Mouse (Mus musculus) embryonic facial prominence, embryonic 15.5 days (tissue): ENCODE results near the gene Auh. TPM values are rescaled to one million over a fixed set of nuclear protein-coding genes. Genes with fewer than 3 reads are reported as not detected.

ENCODE experiments used
- ATAC-seq: fragments of 200-750 bp; cut with Nextera tagmentation; 2 replicates; pipeline ENCODE4 v1.8.0; 2017; ENCODE audit warnings: low read depth, moderate TSS enrichment; ENCODE audit not compliant: insufficient number of reproducible peaks, low FRiP score, low TSS enrichment
- H3K27ac ChIP-seq: fragments of 300-500 bp; sonication (generic); replicated peaks from 2 replicates; pipeline ENCODE4 v1.5.1; 2015; ENCODE audit warnings: mild to moderate bottlenecking, inconsistent platforms
- H3K27me3 ChIP-seq: fragments of 300-500 bp; sonication (generic); 2 replicates; pipeline ENCODE4 v1.6.1; 2015; ENCODE audit warnings: inconsistent platforms
- H3K36me3 ChIP-seq: fragments of 300-500 bp; sonication (generic); 2 replicates; pipeline ENCODE4 v1.6.1; 2015; ENCODE audit warnings: mild to moderate bottlenecking, inconsistent platforms
- H3K4me1 ChIP-seq: fragments of 300-500 bp; sonication (generic); 2 replicates; pipeline ENCODE4 v1.6.1; 2015; ENCODE audit warnings: inconsistent platforms
- H3K4me2 ChIP-seq: fragments of 300-500 bp; sonication (generic); replicated peaks from 2 replicates; pipeline ENCODE4 v1.6.1; 2015; ENCODE audit warnings: mild to moderate bottlenecking, inconsistent platforms
- H3K4me3 ChIP-seq: fragments of 300-500 bp; sonication (generic); replicated peaks from 2 replicates; pipeline ENCODE4 v1.5.1; 2015; ENCODE audit warnings: mild to moderate bottlenecking, inconsistent platforms
- H3K9ac ChIP-seq: fragments of 300-500 bp; sonication (generic); 2 replicates; pipeline ENCODE4 v1.6.1; 2015; ENCODE audit warnings: inconsistent platforms
- H3K9me3 ChIP-seq: fragments of 300-500 bp; sonication (generic); replicated peaks from 2 replicates; pipeline ENCODE4 v1.6.1; 2016; ENCODE audit warnings: inconsistent platforms
- WGBS: fragments of 180-500 bp; shearing (Covaris S2); methylation state at CpG from one replicate; pipeline ENCODE4 v1.1.7; 2015; 5-methylcytosine and 5-hydroxymethylcytosine counted together
- polyA plus RNA-seq: library from polyadenylated mRNA; unstranded; fragments of >200 nt; fragmentation: Nextera tagmentation; extraction: Ambion mirVana; gene quantifications from 2 replicates; pipeline ENCODE4 v1.2.1, GENCODE M21; 2015

The Auh gene
- polyA plus RNA-seq, 1 experiment from 2014 or later, result 46.5 TPM

GRCm38 (mm10) chr13:52921065-52921825 is 8.2 kb downstream of the Auh start:
- no peak for ATAC-seq

GRCm38 (mm10) chr13:52919790-52920352 is 9.6 kb downstream of the Auh start:
- H3K4me3 ChIP-seq, result no peak overlapping the region
- 75% methylated on average over 10 of the region's 10 CpGs for WGBS
- H3K27ac ChIP-seq, result no peak overlapping the region
- 0 out of 2 replicates have a peak, but pooled peaks cover 5% of the 10 kb centered on the region for H3K4me1 ChIP-seq
- peaks cover 10% of the 10 kb centered on the region; the same call in 1 of the 2 replicates for H3K36me3 ChIP-seq
- no peak overlapping the region for H3K4me2 ChIP-seq
- H3K27me3 ChIP-seq, result no peaks in the 10 kb centered on the region
- ATAC-seq, result no peak
- no peaks in the 10 kb centered on the region for H3K9me3 ChIP-seq
- no peak overlapping the region for H3K9ac ChIP-seq

More at GRCm38 (mm10) chr13:52921065-52921825, 8.2 kb downstream of the Auh start:
- Histone ChIP-seq H3K9ac (no peak overlapping the region), H3K36me3 (peaks cover 10% of the 10 kb centered on the region; the same call in 1 of the 2 replicates), H3K4me1 (0 out of 2 replicates have a peak, but pooled peaks cover 5% of the 10 kb centered on the region), H3K4me3 (no peak overlapping the region), H3K27ac (no peak overlapping the region), H3K27me3 (no peaks in the 10 kb centered on the region), H3K9me3 (no peaks in the 10 kb centered on the region), H3K4me2 (no peak overlapping the region)
- WGBS, result 71% methylated on average over 7 of the region's 7 CpGs

GRCm38 (mm10) chr13:52918333-52918732 is 11.1 kb downstream of the Auh start:
- H3K27ac ChIP-seq, result no peak overlapping the region
- ATAC-seq, result no peak
- peaks cover 10% of the 10 kb centered on the region; the same call in 1 of the 2 replicates for H3K36me3 ChIP-seq
- H3K4me1 ChIP-seq, result 0 out of 2 replicates have a peak, but pooled peaks cover 4% of the 10 kb centered on the region
- H3K4me2 ChIP-seq, result no peak overlapping the region
- no peak overlapping the region for H3K9ac ChIP-seq
- H3K9me3 ChIP-seq, result no peaks in the 10 kb centered on the region
- no peak overlapping the region for H3K4me3 ChIP-seq
- WGBS, result 89% methylated on average over 5 of the region's 5 CpGs
- no peaks in the 10 kb centered on the region for H3K27me3 ChIP-seq

- Histone ChIP-seq H3K4me1 (0 out of 2 replicates have a peak, but pooled peaks cover 4% of the 10 kb centered on the region), H3K27ac (no peak overlapping the region), H3K9ac (no peak overlapping the region), H3K4me3 (no peak overlapping the region), H3K27me3 (no peaks in the 10 kb centered on the region), H3K9me3 (no peaks in the 10 kb centered on the region), H3K36me3 (peaks cover 24% of the 10 kb centered on the region), H3K4me2 (no peak overlapping the region)
- 62% methylated on average over 19 of the region's 19 CpGs for WGBS
- no peak for ATAC-seq
Observed at GRCm38 (mm10) chr13:52914591-52915110, 14.8 kb downstream of the Auh start.

GRCm38 (mm10) chr13:52913926-52914325 is 15.6 kb downstream of the Auh start:
- WGBS, result 83% methylated on average over 7 of the region's 7 CpGs

GRCm38 (mm10) chr13:52912495-52912894 is 17.0 kb downstream of the Auh start:
- ATAC-seq, result no peak
- Histone ChIP-seq H3K9me3 (no peaks in the 10 kb centered on the region), H3K9ac (no peak overlapping the region), H3K4me2 (no peak overlapping the region), H3K4me3 (no peak overlapping the region), H3K4me1 (0 out of 2 replicates have a peak, but pooled peaks cover 4% of the 10 kb centered on the region), H3K27ac (no peak overlapping the region), H3K27me3 (no peaks in the 10 kb centered on the region), H3K36me3 (peaks cover 31% of the 10 kb centered on the region)
- WGBS, result 77% methylated on average over 8 of the region's 8 CpGs

More at GRCm38 (mm10) chr13:52913926-52914325, 15.6 kb downstream of the Auh start:
- ATAC-seq, result no peak
- Histone ChIP-seq H3K4me3 (no peak overlapping the region), H3K4me2 (no peak overlapping the region), H3K4me1 (0 out of 2 replicates have a peak, but pooled peaks cover 4% of the 10 kb centered on the region), H3K9ac (no peak overlapping the region), H3K36me3 (peaks cover 28% of the 10 kb centered on the region), H3K27me3 (no peaks in the 10 kb centered on the region), H3K9me3 (no peaks in the 10 kb centered on the region), H3K27ac (no peak overlapping the region)

GRCm38 (mm10) chr13:52911259-52911658 is 18.2 kb downstream of the Auh start:
- no peak overlapping the region for H3K27ac ChIP-seq
- no peak overlapping the region for H3K9ac ChIP-seq
- H3K4me3 ChIP-seq, result no peak overlapping the region
- ATAC-seq, result no peak
- H3K4me2 ChIP-seq, result no peak overlapping the region
- H3K4me1 ChIP-seq, result peaks cover 4% of the 10 kb centered on the region; the same call in 1 of the 2 replicates
- peaks cover 40% of the 10 kb centered on the region for H3K36me3 ChIP-seq
- H3K27me3 ChIP-seq, result no peaks in the 10 kb centered on the region
- 77% methylated on average over 4 of the region's 4 CpGs for WGBS
- no peaks in the 10 kb centered on the region for H3K9me3 ChIP-seq

- 83% methylated on average over 11 of the region's 11 CpGs for WGBS
- ATAC-seq, result no peak
- Histone ChIP-seq H3K4me2 (no peak overlapping the region), H3K4me3 (no peak overlapping the region), H3K9me3 (no peaks in the 10 kb centered on the region), H3K9ac (no peak overlapping the region), H3K27ac (no peak overlapping the region), H3K4me1 (peaks cover 35% of the 10 kb centered on the region), H3K36me3 (peaks cover 34% of the 10 kb centered on the region), H3K27me3 (no peaks in the 10 kb centered on the region)
Observed at GRCm38 (mm10) chr13:52906296-52906695, 23.2 kb downstream of the Auh start.

- no peak overlapping the region for H3K4me3 ChIP-seq
- peaks cover 25% of the 10 kb centered on the region for H3K36me3 ChIP-seq
- H3K27ac ChIP-seq, result peak overlapping the region; percentile 68
- no peak overlapping the region for H3K9ac ChIP-seq
- peak; percentile 30 for ATAC-seq
- no peak overlapping the region; the same call in 1 of the 2 replicates for H3K4me2 ChIP-seq
- H3K9me3 ChIP-seq, result no peaks in the 10 kb centered on the region
- WGBS, result 26% methylated on average over 6 of the region's 6 CpGs
- H3K27me3 ChIP-seq, result no peaks in the 10 kb centered on the region
- peaks cover 43% of the 10 kb centered on the region for H3K4me1 ChIP-seq
Observed at GRCm38 (mm10) chr13:52904175-52904574, 25.3 kb downstream of the Auh start.

- ATAC-seq, result peak; percentile 63; the same call in 1 of the 2 replicates
- Histone ChIP-seq H3K27me3 (no peaks in the 10 kb centered on the region), H3K27ac (peak overlapping the region; percentile 68), H3K4me3 (no peak overlapping the region), H3K4me1 (peaks cover 43% of the 10 kb centered on the region), H3K4me2 (no peak overlapping the region; the same call in 1 of the 2 replicates), H3K9ac (no peak overlapping the region), H3K9me3 (no peaks in the 10 kb centered on the region), H3K36me3 (peaks cover 21% of the 10 kb centered on the region)
- 20% methylated on average over 10 of the region's 10 CpGs for WGBS
Observed at GRCm38 (mm10) chr13:52903767-52904166, 25.7 kb downstream of the Auh start.

GRCm38 (mm10) chr13:52902517-52902916 is 27.0 kb downstream of the Auh start:
- H3K36me3 ChIP-seq, result peaks cover 9% of the 10 kb centered on the region
- 79% methylated on average over 8 of the region's 8 CpGs for WGBS
- ATAC-seq, result no peak
- H3K9me3 ChIP-seq, result no peaks in the 10 kb centered on the region
- H3K4me1 ChIP-seq, result peaks cover 43% of the 10 kb centered on the region
- no peak overlapping the region for H3K4me2 ChIP-seq
- H3K9ac ChIP-seq, result no peak overlapping the region
- no peak overlapping the region for H3K4me3 ChIP-seq
- H3K27me3 ChIP-seq, result no peaks in the 10 kb centered on the region
- no peak overlapping the region for H3K27ac ChIP-seq
